Mouse (Mus musculus) macrophage (primary cell): ENCODE results near the gene Scamp1. TPM values are rescaled to one million over a fixed set of nuclear protein-coding genes. Genes with fewer than 3 reads are reported as not detected.
"Not testable (repeated sequence)": the region's sequence is repeated elsewhere in the genome, so short reads cannot be mapped to it uniquely, and the experiment has no call there.

Experiments used
- H3K27ac ChIP-seq: fragments of 350-480 bp; formaldehyde crosslinking; 2 replicates; pipeline ENCODE4 v1.9.0; 2021
- H3K36me3 ChIP-seq: fragments of 350-480 bp; formaldehyde crosslinking; 2 replicates; pipeline ENCODE4 v1.9.0; 2021; ENCODE audit errors: inconsistent target
- H3K4me3 ChIP-seq: fragments of 350-480 bp; formaldehyde crosslinking; 2 replicates; pipeline ENCODE4 v1.9.0; 2021; ENCODE audit errors: inconsistent target
- H3K79me2 ChIP-seq: fragments of 350-480 bp; formaldehyde crosslinking; 2 replicates; pipeline ENCODE4 v1.9.0; 2021; ENCODE audit errors: inconsistent target
- WGBS: methylation state at CpG from one replicate; pipeline ENCODE4 v1.1.7; 2026; ENCODE audit warnings: inconsistent platforms; ENCODE audit not compliant: missing documents; 5-methylcytosine and 5-hydroxymethylcytosine counted together
- polyA plus RNA-seq: library from polyadenylated mRNA; stranded (reverse); fragments of 250-400 nt; gene quantifications from 3 replicates; pipeline ENCODE4 v1.2.4, GENCODE M21; 2018; ENCODE audit warnings: inconsistent platforms
- total RNA-seq, 78 experiments: library from RNA; depleted of rRNA; stranded (reverse); fragments of 250-400 nt; gene quantifications; 1 replicate in 9 of 78; 2 replicates in 24 of 78; 3 replicates in 43 of 78; 4 replicates in 2 of 78; pipeline ENCODE4 v1.2.4; 2018; ENCODE audit warnings: inconsistent platforms in 56 of 78

The Scamp1 gene
- 10 to 100 TPM in 24 of 26 experiments, 1 to 10 TPM in 2; 7.7 to 28.2 (median 15.4) TPM for total RNA-seq (2018; cell fraction: chromatin; rRNA removed)
- total RNA-seq (2018; cell fraction: cytosol; rRNA removed) = 10 to 100 TPM; 24.7 to 41.2 (median 34.7) TPM
- total RNA-seq (2018; cell fraction: nucleus; rRNA removed) = 10 to 100 TPM; 20.9 to 43.8 (median 29.6) TPM
- polyA plus RNA-seq = 21.9 to 37.1 TPM (median 33.0 TPM) in 3 replicates

- Histone ChIP-seq H3K27ac (peak within 1 kb of the TSS; percentile 63), H3K36me3 (no peaks in the 10 kb centered on the region), H3K79me2 (peaks cover 44% of the 10 kb centered on the region), H3K4me3 (peak within 1 kb of the TSS; percentile 84)
- under 1% methylated on average over 55 of the region's 62 CpGs for WGBS
These were observed at the start of gene Scamp1 for GRCm38 (mm10) chr13:94285281-94285871. TSS of gene Scamp1 (minus strand) at chr13:94285857.

- Histone ChIP-seq H3K4me3 (no peak overlapping the region), H3K27ac (no peak overlapping the region), H3K79me2 (no peaks in the 10 kb centered on the region), H3K36me3 (no peaks in the 10 kb centered on the region)
- 87% methylated on average over 3 of the region's 3 CpGs for WGBS
These were observed 44.8 kb upstream of the Scamp1 start for GRCm38 (mm10) chr13:94330392-94330979.

- 96% methylated on average over 6 of the region's 6 CpGs for WGBS
- not testable (repeated sequence) for H3K4me3 ChIP-seq, H3K36me3 ChIP-seq, H3K27ac ChIP-seq, H3K79me2 ChIP-seq
These were observed 43.3 kb upstream of the Scamp1 start for GRCm38 (mm10) chr13:94329005-94329404.

GRCm38 (mm10) chr13:94328063-94328462 lies 42.4 kb upstream of the Scamp1 start:
- H3K79me2 ChIP-seq = no peaks in the 10 kb centered on the region
- WGBS = 35% methylated on average over 3 of the region's 3 CpGs
- no peak overlapping the region for H3K4me3 ChIP-seq
- H3K27ac ChIP-seq = no peak overlapping the region
- H3K36me3 ChIP-seq = no peaks in the 10 kb centered on the region

- Histone ChIP-seq H3K36me3 (no peaks in the 10 kb centered on the region), H3K4me3 (no peak overlapping the region), H3K27ac (peak overlapping the region; percentile 27), H3K79me2 (no peaks in the 10 kb centered on the region)
- 27% methylated on average over 4 of the region's 4 CpGs for WGBS
These were observed 36.8 kb upstream of the Scamp1 start for GRCm38 (mm10) chr13:94322475-94322874.

GRCm38 (mm10) chr13:94321094-94321792 lies 35.6 kb upstream of the Scamp1 start:
- WGBS = 94% methylated on average over 1 of the region's 1 CpGs
- Histone ChIP-seq H3K4me3 (no peak overlapping the region), H3K27ac (no peak overlapping the region), H3K36me3 (no peaks in the 10 kb centered on the region), H3K79me2 (no peaks in the 10 kb centered on the region)

- 95% methylated on average over 10 of the region's 10 CpGs for WGBS
- Histone ChIP-seq H3K27ac (no peak overlapping the region), H3K36me3 (no peaks in the 10 kb centered on the region), H3K79me2 (no peaks in the 10 kb centered on the region), H3K4me3 (no peak overlapping the region)
These were observed 31.4 kb upstream of the Scamp1 start for GRCm38 (mm10) chr13:94316975-94317511.

- not testable (repeated sequence) for H3K36me3 ChIP-seq, H3K4me3 ChIP-seq, H3K79me2 ChIP-seq, H3K27ac ChIP-seq
- WGBS = 91% methylated on average over 8 of the region's 8 CpGs
These were observed 27.2 kb upstream of the Scamp1 start for GRCm38 (mm10) chr13:94312812-94313211.

- H3K4me3 ChIP-seq = no peak overlapping the region
- no peaks in the 10 kb centered on the region for H3K79me2 ChIP-seq
- whole genome bisulfite sequencing = 54% methylated on average over 2 of the region's 2 CpGs
- no peak overlapping the region for H3K27ac ChIP-seq
- no peaks in the 10 kb centered on the region for H3K36me3 ChIP-seq
These were observed 22.6 kb upstream of the Scamp1 start for GRCm38 (mm10) chr13:94308279-94308678.

- no peak overlapping the region for H3K4me3 ChIP-seq
- WGBS = 93% methylated on average over 7 of the region's 7 CpGs
- H3K36me3 ChIP-seq = no peaks in the 10 kb centered on the region
- no peak overlapping the region for H3K27ac ChIP-seq
- no peaks in the 10 kb centered on the region for H3K79me2 ChIP-seq
These were observed 21.9 kb upstream of the Scamp1 start for GRCm38 (mm10) chr13:94307531-94307930.

GRCm38 (mm10) chr13:94306968-94307289 lies 21.3 kb upstream of the Scamp1 start:
- 51% methylated on average over 5 of the region's 5 CpGs for WGBS
- no peak overlapping the region for H3K4me3 ChIP-seq

GRCm38 (mm10) chr13:94306277-94306967 lies 20.8 kb upstream of the Scamp1 start:
- 52% methylated on average over 18 of the region's 18 CpGs for WGBS
- H3K79me2 ChIP-seq = no peaks in the 10 kb centered on the region
- no peaks in the 10 kb centered on the region for H3K36me3 ChIP-seq
- H3K4me3 ChIP-seq = no peak overlapping the region
- no peak overlapping the region for H3K27ac ChIP-seq

More at GRCm38 (mm10) chr13:94306968-94307289, 21.3 kb upstream of the Scamp1 start:
- Histone ChIP-seq H3K36me3 (no peaks in the 10 kb centered on the region), H3K79me2 (no peaks in the 10 kb centered on the region), H3K27ac (no peak overlapping the region)

GRCm38 (mm10) chr13:94300946-94301538 lies 15.4 kb upstream of the Scamp1 start:
- no peaks in the 10 kb centered on the region for H3K79me2 ChIP-seq
- H3K36me3 ChIP-seq = no peaks in the 10 kb centered on the region
- no peak overlapping the region for H3K4me3 ChIP-seq
- 7% methylated on average over 7 of the region's 7 CpGs for WGBS
- peak overlapping the region; percentile 96 for H3K27ac ChIP-seq

GRCm38 (mm10) chr13:94300232-94300631 lies 14.6 kb upstream of the Scamp1 start:
- no peaks in the 10 kb centered on the region for H3K79me2 ChIP-seq
- H3K27ac ChIP-seq = peak overlapping the region; percentile 96
- no peak overlapping the region for H3K4me3 ChIP-seq
- 100% methylated on average over 4 of the region's 4 CpGs for WGBS
- H3K36me3 ChIP-seq = no peaks in the 10 kb centered on the region
